Mouse (Mus musculus) lung, postnatal 10 days (tissue): Measurements from ENCODE around the gene Ass1.
A peak's percentile ranks its signal among the peaks of the same experiment; 100 is the strongest.
"Not testable (repeated sequence)": the region's sequence is repeated elsewhere in the genome, so short reads cannot be mapped to it uniquely, and the experiment has no call there.

Experiments
- DNase-seq: peaks from one replicate; pipeline ENCODE4 v3.0.0; 2021

The Ass1 gene

DNA sequence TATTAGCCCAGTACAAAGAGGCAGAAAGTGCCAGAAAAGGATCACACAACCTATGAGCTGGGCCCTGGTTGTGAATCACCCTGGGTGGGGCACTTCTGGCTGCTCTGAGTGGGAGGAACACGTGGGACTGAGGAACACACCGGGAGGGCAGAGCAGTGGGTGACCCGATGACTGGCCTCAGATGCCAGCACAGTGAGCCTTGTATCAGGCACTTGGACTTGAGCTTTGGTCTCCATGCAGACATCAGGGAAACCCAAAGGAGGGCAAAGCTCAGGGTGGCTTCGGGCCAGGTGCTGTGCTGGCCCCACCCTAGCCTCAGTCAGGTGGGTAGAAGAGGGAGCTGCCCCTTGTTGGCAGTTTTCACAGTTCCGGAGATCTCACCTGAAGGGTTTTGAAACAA is 71.6 kb downstream of the Ass1 start:
- DNase-seq, result peak; percentile 29

DNA sequence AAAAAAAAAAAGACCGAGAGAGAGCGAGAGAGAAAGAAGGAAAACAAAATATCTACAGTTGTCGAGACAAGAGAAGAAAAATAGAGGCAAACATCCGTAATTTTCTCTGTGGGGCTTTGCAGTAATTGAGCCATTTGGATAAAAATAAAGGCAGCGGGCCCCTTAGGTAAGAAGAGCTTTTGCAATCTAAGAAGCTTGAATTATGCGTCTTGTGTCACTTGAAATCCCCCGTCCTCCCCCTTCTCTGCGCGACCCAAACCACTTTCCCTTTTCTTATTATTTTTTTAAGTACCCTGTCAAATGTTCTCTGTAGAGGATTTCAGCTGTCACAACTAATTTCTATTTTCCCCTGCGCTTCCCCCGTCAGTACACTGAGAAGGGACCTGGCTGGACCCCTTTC is 77.7 kb downstream of the Ass1 start:
- no peak for DNase-seq

DNA sequence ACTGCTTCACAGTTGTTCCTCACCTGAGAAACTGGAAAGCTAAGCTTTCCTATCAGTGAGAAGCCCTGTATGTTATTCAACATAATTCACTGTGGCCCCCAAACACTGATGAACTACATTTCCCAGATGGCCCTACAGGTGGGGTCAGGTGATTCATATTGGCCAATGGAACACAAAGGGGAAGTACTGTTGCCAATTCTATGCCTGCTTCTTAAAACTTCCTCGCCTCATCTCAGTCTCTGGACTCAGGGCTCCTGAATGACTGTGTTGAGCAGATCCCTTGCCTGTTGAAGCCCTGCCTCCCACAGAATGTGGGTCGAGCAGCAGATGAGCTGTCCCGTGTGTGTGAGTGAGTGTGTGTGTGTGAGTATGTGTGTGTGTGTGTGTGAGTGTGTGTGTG is 80.5 kb downstream of the Ass1 start:
- DNase-seq, result no peak

DNA sequence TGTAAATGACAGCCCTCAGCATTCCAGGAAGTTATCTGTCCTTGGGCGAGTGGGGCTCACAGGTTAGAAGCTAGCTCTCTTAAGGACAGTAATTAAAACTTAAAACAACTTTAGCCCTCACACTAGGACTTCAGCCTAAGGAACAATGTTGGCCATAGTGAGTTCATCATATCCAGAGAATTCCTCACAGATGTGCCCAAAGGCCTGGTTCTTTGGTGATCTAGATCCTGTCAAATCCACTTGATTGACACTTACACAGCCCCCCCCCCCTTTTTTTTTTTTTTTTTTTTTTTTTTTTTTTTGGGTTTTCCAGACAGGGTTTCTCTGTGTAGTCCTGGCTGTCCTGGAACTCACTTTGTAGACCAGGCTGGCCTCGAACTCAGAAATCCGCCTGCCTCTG is 81.3 kb downstream of the Ass1 start:
- DNase-seq, result not testable (repeated sequence)

DNA sequence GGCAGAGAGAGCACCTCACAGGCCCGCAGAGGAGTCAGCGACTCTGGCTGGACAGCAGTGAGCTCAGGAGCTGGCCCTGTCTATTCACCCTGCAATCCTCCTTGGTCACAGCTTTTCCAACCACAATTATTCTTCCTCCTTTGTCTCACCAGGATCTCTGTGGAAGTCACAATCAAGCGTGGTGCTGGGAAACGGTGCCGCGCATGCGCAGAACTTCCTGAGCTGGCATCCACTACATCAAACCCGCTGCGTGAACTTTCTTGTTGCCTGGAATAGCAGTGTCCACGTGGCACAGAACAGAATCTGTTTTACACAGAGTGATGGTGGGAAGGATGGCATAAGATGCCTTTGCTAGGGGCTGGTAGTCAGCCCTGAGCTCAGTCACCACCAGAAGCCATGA is 82.0 kb downstream of the Ass1 start:
- no peak for DNase-seq

DNA sequence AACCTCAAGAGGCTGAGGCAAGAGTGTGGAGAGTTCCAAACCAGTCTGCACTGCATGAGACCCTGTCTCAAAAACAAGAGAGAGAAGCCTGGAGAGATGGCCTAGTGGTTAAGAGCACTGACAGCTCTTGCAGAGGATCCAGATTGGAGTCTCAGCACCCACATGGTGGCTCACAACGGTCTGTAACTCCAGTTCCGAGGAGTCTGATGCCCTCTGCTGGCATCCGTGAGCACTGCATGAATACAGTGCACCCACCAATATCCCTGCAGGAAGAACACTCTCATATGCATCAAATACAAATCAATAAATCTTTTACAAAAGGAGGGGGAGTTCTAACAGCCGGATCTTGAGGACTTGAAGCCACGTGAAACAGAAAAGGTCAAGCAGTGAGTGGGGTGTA is 84.6 kb downstream of the Ass1 start:
- no peak for DNase-seq
